Mouse (Mus musculus) forebrain, embryonic 12.5 days (tissue): ENCODE measurements at regions not wholly inside any gene's neighbourhood (a gene's known extent, or its start where the extent isn't known, plus 50 kb on each side); places are given as distances from the start of the nearest gene placed in this dataset.
"Not testable (repeated sequence)": the region's sequence is repeated elsewhere in the genome, so short reads cannot be mapped to it uniquely, and the experiment has no call there.

Experiments
- ATAC-seq: fragments of 200-750 bp; cut with Nextera tagmentation; 2 replicates; pipeline ENCODE4 v1.8.0; 2017; ENCODE audit warnings: moderate TSS enrichment; ENCODE audit not compliant: low FRiP score
- H3K27ac ChIP-seq: fragments of 300-500 bp; sonication (generic); 2 replicates; pipeline ENCODE4 v1.5.1; 2016; ENCODE audit warnings: mild to moderate bottlenecking
- H3K27me3 ChIP-seq: fragments of 300-500 bp; sonication (generic); 2 replicates; pipeline ENCODE4 v1.6.1; 2016; ENCODE audit warnings: mild to moderate bottlenecking
- H3K36me3 ChIP-seq: fragments of 300-500 bp; sonication (generic); replicated peaks from 2 replicates; pipeline ENCODE4 v1.6.1; 2016; ENCODE audit warnings: mild to moderate bottlenecking
- H3K4me1 ChIP-seq: fragments of 300-500 bp; sonication (generic); 2 replicates; pipeline ENCODE4 v1.6.1; 2016
- H3K4me2 ChIP-seq: fragments of 300-500 bp; sonication (generic); 2 replicates; pipeline ENCODE4 v1.6.1; 2016; ENCODE audit warnings: mild to moderate bottlenecking, moderate library complexity
- H3K4me3 ChIP-seq: fragments of 300-500 bp; sonication (generic); replicated peaks from 2 replicates; pipeline ENCODE4 v1.5.1; 2016; ENCODE audit warnings: mild to moderate bottlenecking
- H3K9ac ChIP-seq: fragments of 300-500 bp; sonication (generic); 2 replicates; pipeline ENCODE4 v1.6.1; 2016; ENCODE audit warnings: mild to moderate bottlenecking
- H3K9me3 ChIP-seq: fragments of 300-500 bp; sonication (generic); 2 replicates; pipeline ENCODE4 v1.6.1; 2016
- WGBS: fragments of 180-500 bp; shearing (Covaris S2); methylation state at CpG from one replicate; pipeline ENCODE4 v1.1.7; 2016; 5-methylcytosine and 5-hydroxymethylcytosine counted together

GRCm38 (mm10) chr3:21726747-21727505 is 349.5 kb upstream of the Tbl1xr1 start:
- H3K27ac ChIP-seq: no peak overlapping the region
- H3K9ac ChIP-seq: no peak overlapping the region
- no peak for ATAC-seq
- WGBS: 64% methylated on average over 4 of the region's 4 CpGs
- no peak overlapping the region for H3K4me3 ChIP-seq
- H3K9me3 ChIP-seq: no peaks in the 10 kb centered on the region
- no peaks in the 10 kb centered on the region for H3K27me3 ChIP-seq
- H3K36me3 ChIP-seq: no peaks in the 10 kb centered on the region
- H3K4me2 ChIP-seq: no peak overlapping the region
- peaks cover 11% of the 10 kb centered on the region; the same call in 1 of the 2 replicates for H3K4me1 ChIP-seq

- no peak for ATAC-seq
- no peak overlapping the region for H3K9ac ChIP-seq
- no peak overlapping the region for H3K27ac ChIP-seq
Observed at GRCm38 (mm10) chr3:21728019-21728418, 348.4 kb upstream of the Tbl1xr1 start.

DNA sequence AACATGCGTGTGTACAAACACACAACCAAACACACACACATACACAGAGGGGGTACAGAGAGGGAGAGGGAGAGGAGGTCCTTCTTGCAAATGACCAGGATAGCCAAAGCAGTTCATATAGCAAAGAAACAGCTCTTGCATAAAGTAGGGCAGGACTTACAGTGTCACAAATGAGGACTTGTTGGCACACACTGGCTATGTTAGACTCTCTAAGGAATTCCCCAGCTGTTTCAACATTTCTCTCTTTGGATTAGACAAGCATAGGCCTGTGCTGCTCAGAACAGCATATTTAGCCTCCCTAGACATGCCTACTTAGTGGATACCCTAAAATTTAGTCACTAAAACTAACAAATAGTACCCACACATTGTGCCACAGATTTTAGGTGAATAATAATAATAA is 347.1 kb upstream of the Tbl1xr1 start:
- Histone ChIP-seq H3K9ac (no peak overlapping the region), H3K27me3 (no peaks in the 10 kb centered on the region), H3K36me3 (no peaks in the 10 kb centered on the region), H3K4me1 (peaks cover 11% of the 10 kb centered on the region; the same call in 1 of the 2 replicates), H3K4me3 (no peak overlapping the region), H3K27ac (no peak overlapping the region), H3K9me3 (no peaks in the 10 kb centered on the region), H3K4me2 (no peak overlapping the region)
- ATAC-seq: no peak
- 86% methylated on average over 1 of the region's 1 CpGs for WGBS

More at GRCm38 (mm10) chr3:21728019-21728418, 348.4 kb upstream of the Tbl1xr1 start:
- H3K27me3 ChIP-seq: no peaks in the 10 kb centered on the region
- H3K9me3 ChIP-seq: no peaks in the 10 kb centered on the region
- H3K36me3 ChIP-seq: no peaks in the 10 kb centered on the region
- 20% methylated on average over 4 of the region's 4 CpGs for WGBS
- peaks cover 11% of the 10 kb centered on the region; the same call in 1 of the 2 replicates for H3K4me1 ChIP-seq
- no peak overlapping the region for H3K4me3 ChIP-seq
- H3K4me2 ChIP-seq: no peak overlapping the region

- H3K4me1 ChIP-seq, H3K9me3 ChIP-seq, H3K36me3 ChIP-seq, H3K4me3 ChIP-seq, H3K27ac ChIP-seq, H3K27me3 ChIP-seq, H3K9ac ChIP-seq, ATAC-seq, H3K4me2 ChIP-seq: not testable (repeated sequence)
- WGBS: 95% methylated on average over 2 of the region's 2 CpGs
Observed at GRCm38 (mm10) chr3:21735688-21736087, 340.8 kb upstream of the Tbl1xr1 start.

DNA sequence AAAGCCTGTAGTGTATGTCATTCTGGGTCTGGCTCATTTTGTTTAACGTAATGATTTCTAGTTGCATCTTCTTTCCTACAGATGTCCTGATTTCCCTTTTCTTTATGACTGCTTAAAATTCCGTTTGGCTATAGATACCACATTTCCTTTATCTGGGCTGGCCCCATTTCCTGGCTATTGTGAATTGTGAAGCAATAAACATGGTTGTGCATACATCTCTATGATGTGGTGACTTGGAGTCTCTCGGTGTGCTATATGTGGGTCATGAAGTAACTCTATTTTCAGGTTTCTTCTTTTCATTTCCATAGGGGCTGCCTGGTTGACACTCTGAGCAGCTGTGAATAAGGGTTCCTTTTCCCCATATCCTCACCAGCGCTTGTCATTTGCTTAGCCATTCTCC is 336.7 kb upstream of the Tbl1xr1 start:
- Histone ChIP-seq H3K4me2 (no peak overlapping the region), H3K4me3 (no peak overlapping the region), H3K4me1 (no peaks in the 10 kb centered on the region), H3K36me3 (no peaks in the 10 kb centered on the region), H3K27me3 (no peaks in the 10 kb centered on the region), H3K9me3 (no peaks in the 10 kb centered on the region), H3K9ac (no peak overlapping the region), H3K27ac (no peak overlapping the region)
- ATAC-seq: no peak
- 89% methylated on average over 4 of the region's 4 CpGs for WGBS

DNA sequence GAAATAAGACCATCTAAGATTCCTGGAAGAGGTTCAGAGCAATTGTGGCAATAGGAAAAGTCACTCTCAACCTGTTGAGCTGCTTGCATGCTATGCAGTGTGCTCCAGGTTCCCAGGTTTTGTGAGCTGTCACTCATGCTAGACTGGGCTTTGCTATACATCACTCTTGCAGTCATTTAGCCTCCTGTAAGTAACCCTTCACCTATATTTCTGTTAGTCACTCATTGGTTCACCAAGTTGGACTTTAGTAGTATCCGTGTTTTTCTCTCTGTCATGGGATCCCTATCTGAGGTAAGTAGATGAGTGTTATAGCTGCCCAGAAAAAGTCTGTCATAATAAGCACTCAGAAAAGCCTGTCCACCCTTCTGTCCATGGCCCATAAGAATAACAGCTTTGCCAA is 332.3 kb upstream of the Tbl1xr1 start:
- 86% methylated on average over 1 of the region's 1 CpGs for WGBS
- Histone ChIP-seq H3K27me3 (no peaks in the 10 kb centered on the region), H3K4me3 (no peak overlapping the region), H3K9me3 (no peaks in the 10 kb centered on the region), H3K9ac (no peak overlapping the region), H3K4me2 (no peak overlapping the region), H3K36me3 (no peaks in the 10 kb centered on the region), H3K27ac (no peak overlapping the region), H3K4me1 (no peaks in the 10 kb centered on the region)
- ATAC-seq: no peak

- no peak for ATAC-seq
- no peaks in the 10 kb centered on the region for H3K27me3 ChIP-seq
- H3K4me2 ChIP-seq: no peak overlapping the region
- H3K27ac ChIP-seq: no peak overlapping the region
- H3K36me3 ChIP-seq: no peaks in the 10 kb centered on the region
- WGBS: 79% methylated on average over 2 of the region's 2 CpGs
- H3K9me3 ChIP-seq: no peaks in the 10 kb centered on the region
- H3K4me3 ChIP-seq: no peak overlapping the region
- no peak overlapping the region for H3K9ac ChIP-seq
- no peaks in the 10 kb centered on the region for H3K4me1 ChIP-seq
Observed at GRCm38 (mm10) chr3:21760516-21761218, 315.8 kb upstream of the Tbl1xr1 start.

DNA sequence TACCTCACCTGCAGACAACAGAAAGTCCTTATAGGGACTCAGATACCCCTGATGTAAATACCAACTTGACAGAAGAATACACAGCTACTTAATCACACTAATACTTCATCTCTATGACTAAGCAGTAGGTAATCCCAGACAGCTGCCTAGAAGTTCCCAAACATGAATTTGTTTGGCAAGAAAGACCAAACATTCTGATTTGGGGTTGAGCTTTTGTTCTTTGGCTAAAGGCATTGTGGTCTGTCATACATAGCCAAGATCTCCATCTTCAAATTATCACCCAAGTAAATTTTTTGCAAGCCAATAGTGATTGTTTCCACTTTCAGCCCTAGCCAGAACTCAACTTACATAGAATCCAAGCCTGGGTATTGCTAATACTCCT is 315.2 kb upstream of the Tbl1xr1 start:
- H3K9me3 ChIP-seq: no peaks in the 10 kb centered on the region
- no peak overlapping the region for H3K9ac ChIP-seq
- H3K4me3 ChIP-seq: no peak overlapping the region
- ATAC-seq: no peak
- no peaks in the 10 kb centered on the region for H3K27me3 ChIP-seq
- H3K36me3 ChIP-seq: no peaks in the 10 kb centered on the region
- no peaks in the 10 kb centered on the region for H3K4me1 ChIP-seq
- H3K27ac ChIP-seq: no peak overlapping the region
- H3K4me2 ChIP-seq: no peak overlapping the region

GRCm38 (mm10) chr3:21761909-21762308 is 314.5 kb upstream of the Tbl1xr1 start:
- Histone ChIP-seq H3K9ac (no peak overlapping the region), H3K27me3 (no peaks in the 10 kb centered on the region), H3K4me2 (no peak overlapping the region), H3K4me1 (no peaks in the 10 kb centered on the region), H3K36me3 (no peaks in the 10 kb centered on the region), H3K27ac (no peak overlapping the region), H3K9me3 (no peaks in the 10 kb centered on the region), H3K4me3 (no peak overlapping the region)
- 84% methylated on average over 3 of the region's 3 CpGs for WGBS
- no peak for ATAC-seq

DNA sequence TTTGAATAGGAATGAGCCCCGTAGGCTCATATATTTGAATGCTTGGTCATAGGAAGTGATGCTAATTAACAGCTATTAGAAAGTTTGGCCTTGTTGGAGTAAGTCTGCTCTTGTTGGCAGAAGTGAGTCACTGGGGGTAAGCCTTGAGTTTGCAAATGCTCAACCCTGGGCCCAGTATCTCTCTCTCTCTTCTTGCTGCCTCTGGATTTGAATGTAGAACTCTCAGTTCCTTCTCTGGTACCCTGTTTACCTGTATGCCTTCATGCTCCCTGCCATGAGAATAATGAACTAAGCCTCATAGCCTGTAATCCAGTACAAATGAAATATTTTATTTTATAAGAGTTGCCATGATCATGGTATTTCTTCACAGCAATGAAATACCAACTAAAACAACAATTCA is 308.4 kb upstream of the Tbl1xr1 start:
- no peaks in the 10 kb centered on the region for H3K36me3 ChIP-seq
- H3K4me1 ChIP-seq: no peaks in the 10 kb centered on the region
- WGBS: 97% methylated on average over 1 of the region's 1 CpGs
- H3K9ac ChIP-seq: no peak overlapping the region
- no peaks in the 10 kb centered on the region for H3K27me3 ChIP-seq
- H3K4me3 ChIP-seq: no peak overlapping the region
- ATAC-seq: no peak
- no peaks in the 10 kb centered on the region for H3K9me3 ChIP-seq
- no peak overlapping the region for H3K4me2 ChIP-seq
- no peak overlapping the region for H3K27ac ChIP-seq

DNA sequence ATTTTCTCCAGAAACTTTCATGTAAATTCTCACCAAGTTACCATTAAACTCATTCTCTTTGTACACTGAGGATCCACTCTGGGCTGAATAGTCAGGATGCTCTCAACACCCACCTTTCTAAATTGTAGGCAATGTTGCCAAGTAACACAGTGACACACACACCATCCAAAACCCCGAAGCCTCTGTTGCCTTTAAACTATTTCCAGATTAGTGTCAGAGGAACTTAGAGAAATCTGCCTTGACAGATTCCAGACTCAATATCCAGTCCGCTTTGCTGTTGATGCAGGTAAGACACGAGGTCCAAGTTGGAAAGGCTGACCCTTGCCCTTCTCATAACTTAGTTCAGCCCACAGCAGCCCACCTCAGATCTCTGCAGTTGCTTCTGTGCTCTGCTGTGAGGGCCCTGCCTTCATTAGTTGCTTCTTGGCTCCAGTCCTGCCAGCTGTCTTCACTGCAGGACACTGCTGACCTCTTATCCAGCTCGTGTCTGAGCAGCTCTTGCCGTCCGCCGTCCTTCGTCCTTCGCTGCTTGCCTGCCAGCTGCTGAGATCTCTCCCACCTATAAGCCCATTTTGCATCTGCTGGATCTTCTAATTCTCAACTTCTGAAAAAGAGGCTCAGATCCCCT is 306.4 kb upstream of the Tbl1xr1 start:
- H3K4me2 ChIP-seq: no peak overlapping the region
- 67% methylated on average over 9 of the region's 9 CpGs for WGBS
- H3K9ac ChIP-seq: no peak overlapping the region
- no peaks in the 10 kb centered on the region for H3K36me3 ChIP-seq
- H3K9me3 ChIP-seq: no peaks in the 10 kb centered on the region
- no peak overlapping the region for H3K27ac ChIP-seq
- H3K4me1 ChIP-seq: no peaks in the 10 kb centered on the region
- no peaks in the 10 kb centered on the region for H3K27me3 ChIP-seq
- H3K4me3 ChIP-seq: no peak overlapping the region
- ATAC-seq: no peak

- ATAC-seq: no peak
Observed at GRCm38 (mm10) chr3:21771752-21772298, 304.6 kb upstream of the Tbl1xr1 start.

More at GRCm38 (mm10) chr3:21771752-21772298, 304.6 kb upstream of the Tbl1xr1 start:
- Histone ChIP-seq H3K4me3 (no peak overlapping the region), H3K4me1 (no peaks in the 10 kb centered on the region), H3K9ac (no peak overlapping the region), H3K27ac (no peak overlapping the region), H3K9me3 (no peaks in the 10 kb centered on the region), H3K36me3 (no peaks in the 10 kb centered on the region), H3K4me2 (no peak overlapping the region), H3K27me3 (no peaks in the 10 kb centered on the region)
- 92% methylated on average over 4 of the region's 4 CpGs for WGBS
